Mouse (Mus musculus) hindbrain, postnatal 0 days (tissue): Measurements from ENCODE around the gene Herc4. TPM values are rescaled to one million over a fixed set of nuclear protein-coding genes. Genes with fewer than 3 reads are reported as not detected.

Experiments used
- ATAC-seq: fragments of 200-750 bp; cut with Nextera tagmentation; 2 replicates; pipeline ENCODE4 v1.8.0; 2017; ENCODE audit warnings: mild to moderate bottlenecking, moderate TSS enrichment, moderate library complexity
- DNase-seq: peaks from one replicate; pipeline ENCODE4 v3.0.0-alpha.2; 2015; ENCODE audit warnings: low spot score
- H3K27ac ChIP-seq: fragments of 300-500 bp; sonication (generic); 2 replicates; pipeline ENCODE4 v1.5.1; 2014; ENCODE audit warnings: mild to moderate bottlenecking
- H3K27me3 ChIP-seq: fragments of 300-500 bp; sonication (generic); 2 replicates; pipeline ENCODE4 v1.6.1; 2014; ENCODE audit warnings: low read length, mixed read lengths; ENCODE audit not compliant: insufficient read depth
- H3K36me3 ChIP-seq: fragments of 300-500 bp; sonication (generic); 2 replicates; pipeline ENCODE4 v1.6.1; 2014; ENCODE audit warnings: low read length, mixed read lengths; ENCODE audit not compliant: insufficient read depth
- H3K4me1 ChIP-seq: fragments of 300-500 bp; sonication (generic); 2 replicates; pipeline ENCODE4 v1.6.1; 2014; ENCODE audit warnings: antibody characterized with exemption, low read length, mixed read lengths; ENCODE audit not compliant: insufficient read depth
- H3K4me2 ChIP-seq: fragments of 300-500 bp; sonication (generic); 2 replicates; pipeline ENCODE4 v1.6.1; 2014; ENCODE audit warnings: low read depth, mild to moderate bottlenecking, low read length, moderate library complexity, mixed read lengths
- H3K4me3 ChIP-seq: fragments of 300-500 bp; sonication (generic); 2 replicates; pipeline ENCODE4 v1.5.1; 2014; ENCODE audit warnings: low read length
- H3K9ac ChIP-seq: fragments of 300-500 bp; sonication (generic); replicated peaks from 2 replicates; pipeline ENCODE4 v1.6.1; 2014; ENCODE audit warnings: mild to moderate bottlenecking, low read length, moderate library complexity, mixed read lengths
- H3K9me3 ChIP-seq: fragments of 300-500 bp; sonication (generic); 2 replicates; pipeline ENCODE4 v1.6.1; 2016; ENCODE audit warnings: low read length, mixed read lengths
- CTCF ChIP-seq: IDR thresholded peaks from 2 replicates; pipeline ENCODE4 v1.5.1; 2016; ENCODE audit warnings: antibody characterized with exemption, control low read depth, low read depth
- WGBS: fragments of 180-500 bp; shearing (Covaris S2); extraction: QIAGEN DNeasy Blood & Tissue Kit; methylation state at CpG from one replicate; pipeline ENCODE4 v1.1.7; 2014; 5-methylcytosine and 5-hydroxymethylcytosine counted together
- polyA plus RNA-seq: library from polyadenylated mRNA; unstranded; fragments of >200 nt; fragmentation: Nextera tagmentation; extraction: Ambion mirVana; gene quantifications from 2 replicates; pipeline ENCODE4 v1.2.1, GENCODE M21; 2015
- total RNA-seq: library from RNA; depleted of rRNA; stranded (reverse); fragments of >200 nt; gene quantifications from 2 replicates; pipeline ENCODE4 v1.2.3, GENCODE M21; 2014

Gene Herc4
- total and polyA plus RNA-seq, 2 experiments from 2014 or later: 18.0 to 52.7 TPM

DNA sequence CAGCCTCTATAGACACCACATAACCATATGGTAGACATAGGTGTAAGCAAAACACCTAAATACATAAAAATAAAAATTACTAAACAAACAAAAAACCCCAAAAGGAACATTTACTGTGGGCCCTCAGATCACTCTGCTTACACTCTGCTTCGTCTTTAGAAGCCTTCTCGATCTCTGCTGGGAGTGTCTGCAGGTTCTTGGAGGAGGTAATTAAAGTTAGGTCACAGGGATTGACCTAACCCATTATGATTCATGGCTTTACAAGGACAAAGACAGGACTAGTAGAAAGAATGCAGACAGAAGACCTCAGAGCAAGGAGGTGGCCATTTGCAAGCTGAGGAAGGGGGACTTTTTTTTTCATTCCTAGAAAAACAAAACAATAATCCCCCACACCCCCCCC lies 6.4 kb upstream of the Herc4 start:
- no peak for DNase-seq
- no peak overlapping the region for H3K27ac ChIP-seq
- H3K4me2 ChIP-seq: no peak overlapping the region
- ATAC-seq: no peak
- H3K9me3 ChIP-seq: no peaks in the 10 kb centered on the region
- no peaks in the 10 kb centered on the region for H3K27me3 ChIP-seq
- 78% methylated on average over 2 of the region's 2 CpGs for WGBS
- H3K4me3 ChIP-seq: no peak overlapping the region
- no peak for TF ChIP-seq CTCF
- no peaks in the 10 kb centered on the region for H3K36me3 ChIP-seq
- H3K4me1 ChIP-seq: no peaks in the 10 kb centered on the region
- no peak overlapping the region for H3K9ac ChIP-seq

DNA sequence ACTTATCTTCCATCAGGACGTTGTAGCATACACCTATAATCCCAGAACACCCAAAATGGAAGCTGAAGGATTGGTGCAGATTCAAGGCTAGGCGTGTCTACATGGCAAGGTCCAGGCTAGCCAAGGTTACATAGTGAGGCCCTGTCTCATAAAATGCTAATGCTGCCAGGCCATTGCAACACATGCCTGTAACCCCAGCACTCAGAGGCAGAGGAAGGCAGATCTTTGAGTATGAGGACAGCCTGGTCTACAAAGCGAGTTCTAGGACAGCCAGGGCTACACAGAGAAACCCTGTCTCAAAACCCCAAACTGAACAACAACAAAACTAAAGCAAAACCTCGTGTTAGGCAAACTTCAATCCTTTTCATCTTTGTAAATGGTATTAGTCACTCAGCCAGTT lies 5.5 kb upstream of the Herc4 start:
- Histone ChIP-seq H3K9me3 (no peaks in the 10 kb centered on the region), H3K9ac (no peak overlapping the region), H3K4me1 (peaks cover 5% of the 10 kb centered on the region), H3K36me3 (no peaks in the 10 kb centered on the region), H3K4me2 (no peak overlapping the region), H3K27ac (no peak overlapping the region), H3K4me3 (no peak overlapping the region), H3K27me3 (no peaks in the 10 kb centered on the region)
- no peak for TF ChIP-seq CTCF
- no peak for ATAC-seq
- no peak for DNase-seq
- 75% methylated on average over 4 of the region's 4 CpGs for WGBS

- no peak for ATAC-seq
- TF ChIP-seq CTCF: no peak
- Histone ChIP-seq H3K4me3 (no peak overlapping the region), H3K27me3 (no peaks in the 10 kb centered on the region), H3K4me1 (peaks cover 5% of the 10 kb centered on the region), H3K9ac (no peak overlapping the region), H3K36me3 (no peaks in the 10 kb centered on the region), H3K9me3 (no peaks in the 10 kb centered on the region), H3K27ac (no peak overlapping the region), H3K4me2 (no peak overlapping the region)
- no peak for DNase-seq
- WGBS: 92% methylated on average over 2 of the region's 2 CpGs
Measured at GRCm38 (mm10) chr10:63239848-63240247, 3.8 kb upstream of the Herc4 start.

DNA sequence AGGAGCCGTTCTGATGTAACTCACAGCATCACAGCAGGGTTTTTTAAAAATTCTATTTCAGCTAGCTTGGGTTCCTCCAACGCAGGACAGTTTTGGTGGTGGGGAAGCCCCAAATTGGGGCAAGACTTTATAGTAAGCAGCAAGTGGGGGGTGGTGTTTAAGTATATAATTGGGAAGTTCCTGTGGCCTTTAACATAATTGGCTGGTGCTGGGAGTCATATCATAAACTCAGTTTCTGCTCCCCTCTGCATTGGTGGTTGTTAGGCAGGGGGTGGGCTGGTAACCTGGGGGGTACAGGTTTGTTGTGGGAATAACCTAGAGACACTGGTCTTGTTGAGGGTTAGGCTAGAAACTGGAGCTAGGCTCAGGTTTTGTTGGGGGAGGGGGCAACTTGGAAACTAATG lies 2.7 kb upstream of the Herc4 start:
- H3K27me3 ChIP-seq: no peaks in the 10 kb centered on the region
- DNase-seq (no peak), ATAC-seq (no peak)
- H3K4me3 ChIP-seq: no peak overlapping the region
- H3K36me3 ChIP-seq: no peaks in the 10 kb centered on the region
- H3K9me3 ChIP-seq: no peaks in the 10 kb centered on the region
- WGBS: 66% methylated on average over 2 of the region's 2 CpGs
- H3K4me1 ChIP-seq: peaks cover 5% of the 10 kb centered on the region
- H3K4me2 ChIP-seq: no peak overlapping the region
- no peak for TF ChIP-seq CTCF
- H3K9ac ChIP-seq: no peak overlapping the region
- no peak overlapping the region for H3K27ac ChIP-seq

GRCm38 (mm10) chr10:63242798-63243435 lies 693 bp upstream of the Herc4 start:
- Histone ChIP-seq H3K9ac (peak overlapping the region; percentile 85), H3K27ac (peak overlapping the region; percentile 51), H3K4me1 (peaks cover 5% of the 10 kb centered on the region), H3K36me3 (no peaks in the 10 kb centered on the region), H3K4me2 (peak overlapping the region; percentile 69), H3K27me3 (no peaks in the 10 kb centered on the region), H3K9me3 (no peaks in the 10 kb centered on the region), H3K4me3 (peak overlapping the region; percentile 92)
- ATAC-seq: no peak
- WGBS: 21% methylated on average over 12 of the region's 12 CpGs
- TF ChIP-seq CTCF: no peak
- peak; percentile 11 for DNase-seq

DNA sequence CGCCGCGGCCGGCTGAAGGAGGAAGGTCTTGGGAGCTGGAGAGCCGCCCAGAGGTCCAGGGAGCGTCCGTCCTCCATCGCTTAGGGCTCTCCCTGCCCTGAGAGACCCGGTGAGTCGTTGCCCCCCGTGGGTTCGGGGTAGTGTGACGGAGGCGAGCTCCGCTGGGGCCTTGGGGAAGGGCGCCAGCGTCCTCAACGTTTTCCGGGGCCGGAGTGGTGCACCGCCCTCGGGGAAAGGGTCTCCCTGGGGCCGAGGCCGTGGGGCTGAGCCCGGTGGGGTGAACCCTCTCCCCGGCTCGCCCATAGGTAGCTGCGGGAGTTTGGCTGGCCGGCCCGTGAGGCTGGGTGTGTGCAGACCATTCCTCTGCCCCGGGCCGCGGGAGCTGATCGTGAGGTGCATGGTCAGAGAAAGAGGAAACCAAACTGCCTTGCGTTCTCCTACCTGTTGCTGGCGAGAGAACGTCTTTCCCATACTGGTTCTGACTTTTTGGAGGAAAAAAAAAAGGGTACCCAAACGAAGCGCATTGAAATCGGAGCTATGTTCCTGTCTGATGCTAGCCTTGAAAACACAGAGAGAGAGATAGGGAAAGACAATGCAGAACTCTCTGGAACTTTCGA lies 553 bp downstream of the Herc4 start:
- peak overlapping the region; percentile 85 for H3K9ac ChIP-seq
- peak overlapping the region; percentile 84 for H3K4me2 ChIP-seq
- peak overlapping the region; percentile 87 for H3K27ac ChIP-seq
- WGBS: under 1% methylated on average over 39 of the region's 41 CpGs
- TF ChIP-seq CTCF: no peak
- DNase-seq (no peak), ATAC-seq (peak; percentile 85)
- H3K4me1 ChIP-seq: peaks cover 5% of the 10 kb centered on the region
- H3K4me3 ChIP-seq: peak overlapping the region; percentile 92
- no peaks in the 10 kb centered on the region for H3K36me3 ChIP-seq
- H3K9me3 ChIP-seq: no peaks in the 10 kb centered on the region
- H3K27me3 ChIP-seq: no peaks in the 10 kb centered on the region

DNA sequence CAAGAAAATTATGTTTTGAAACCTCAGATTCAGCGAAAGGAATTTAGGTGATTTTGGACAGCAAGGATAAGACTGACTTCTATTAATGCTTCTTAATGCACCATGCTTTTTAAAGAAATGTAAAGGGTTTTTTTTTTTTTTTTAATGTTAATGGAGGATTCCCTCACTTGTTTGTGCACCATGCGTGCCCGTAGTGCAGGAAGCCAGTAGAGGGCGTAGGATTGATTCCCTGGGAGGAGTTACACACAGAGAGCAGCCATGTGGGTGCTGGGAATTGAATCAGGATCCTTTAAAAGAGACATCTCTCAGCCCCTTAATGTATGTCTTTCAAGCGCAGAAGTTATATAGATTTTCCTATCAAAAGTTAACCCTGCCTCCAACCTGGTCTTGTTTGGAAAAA lies 1.1 kb downstream of the Herc4 start:
- 14% methylated on average over 5 of the region's 5 CpGs for WGBS
- Histone ChIP-seq H3K9ac (peak overlapping the region; percentile 85), H3K4me3 (peak overlapping the region; percentile 92), H3K4me1 (peaks cover 5% of the 10 kb centered on the region), H3K36me3 (no peaks in the 10 kb centered on the region), H3K4me2 (peak overlapping the region; percentile 84), H3K9me3 (no peaks in the 10 kb centered on the region), H3K27ac (0 out of 2 replicates have a peak overlapping the region, but pooled peaks have one; percentile 87), H3K27me3 (no peaks in the 10 kb centered on the region)
- DNase-seq: peak; percentile 60
- no peak for ATAC-seq
- peak; percentile 52 for TF ChIP-seq CTCF
